Mouse (Mus musculus) kidney, embryonic 14.5 days (tissue): ENCODE results near the gene F2rl1. TPM values are rescaled to one million over a fixed set of nuclear protein-coding genes. Genes with fewer than 3 reads are reported as not detected.

Experiments used
- ATAC-seq: fragments of 200-750 bp; cut with Nextera tagmentation; 2 replicates; pipeline ENCODE4 v1.8.0; 2017; ENCODE audit warnings: moderate number of reproducible peaks, mild to moderate bottlenecking, moderate TSS enrichment, moderate library complexity; ENCODE audit not compliant: low FRiP score, low TSS enrichment
- H3K27ac ChIP-seq: fragments of 300-500 bp; sonication (generic); 2 replicates; pipeline ENCODE4 v1.5.1; 2014; ENCODE audit warnings: low read depth, mild to moderate bottlenecking, low read length, moderate library complexity, mixed read lengths
- H3K27me3 ChIP-seq: fragments of 300-500 bp; sonication (generic); 2 replicates; pipeline ENCODE4 v1.6.1; 2014; ENCODE audit warnings: mild to moderate bottlenecking, low read length; ENCODE audit not compliant: control insufficient read depth, insufficient read depth
- H3K36me3 ChIP-seq: fragments of 300-500 bp; sonication (generic); 2 replicates; pipeline ENCODE4 v1.6.1; 2014; ENCODE audit warnings: low read length, mixed read lengths; ENCODE audit not compliant: control insufficient read depth, insufficient read depth
- H3K4me1 ChIP-seq: fragments of 300-500 bp; sonication (generic); 2 replicates; pipeline ENCODE4 v1.6.1; 2014; ENCODE audit warnings: low read length, mixed read lengths; ENCODE audit not compliant: control insufficient read depth, insufficient read depth
- H3K4me2 ChIP-seq: fragments of 300-500 bp; sonication (generic); replicated peaks from 2 replicates; pipeline ENCODE4 v1.6.1; 2014; ENCODE audit warnings: low read depth, mild to moderate bottlenecking, low read length
- H3K4me3 ChIP-seq: fragments of 300-500 bp; sonication (generic); 2 replicates; pipeline ENCODE4 v1.5.1; 2014; ENCODE audit warnings: mild to moderate bottlenecking, low read length
- H3K9ac ChIP-seq: fragments of 300-500 bp; sonication (generic); 2 replicates; pipeline ENCODE4 v1.6.1; 2014; ENCODE audit warnings: low read depth, mild to moderate bottlenecking, low read length, moderate library complexity
- H3K9me3 ChIP-seq: fragments of 300-500 bp; sonication (generic); 2 replicates; pipeline ENCODE4 v1.6.1; 2016; ENCODE audit warnings: low read length; ENCODE audit not compliant: control insufficient read depth
- WGBS: fragments of 180-500 bp; shearing (Covaris S2); extraction: QIAGEN DNeasy Blood & Tissue Kit; methylation state at CpG from one replicate; pipeline ENCODE4 v1.1.7; 2014; 5-methylcytosine and 5-hydroxymethylcytosine counted together
- polyA plus RNA-seq: library from polyadenylated mRNA; unstranded; fragments of >200 nt; fragmentation: Nextera tagmentation; extraction: Ambion mirVana; gene quantifications from 2 replicates; pipeline ENCODE4 v1.2.1, GENCODE M21; 2014

The F2rl1 gene
- polyA plus RNA-seq, 1 experiment from 2014 or later = 6.2 TPM

DNA sequence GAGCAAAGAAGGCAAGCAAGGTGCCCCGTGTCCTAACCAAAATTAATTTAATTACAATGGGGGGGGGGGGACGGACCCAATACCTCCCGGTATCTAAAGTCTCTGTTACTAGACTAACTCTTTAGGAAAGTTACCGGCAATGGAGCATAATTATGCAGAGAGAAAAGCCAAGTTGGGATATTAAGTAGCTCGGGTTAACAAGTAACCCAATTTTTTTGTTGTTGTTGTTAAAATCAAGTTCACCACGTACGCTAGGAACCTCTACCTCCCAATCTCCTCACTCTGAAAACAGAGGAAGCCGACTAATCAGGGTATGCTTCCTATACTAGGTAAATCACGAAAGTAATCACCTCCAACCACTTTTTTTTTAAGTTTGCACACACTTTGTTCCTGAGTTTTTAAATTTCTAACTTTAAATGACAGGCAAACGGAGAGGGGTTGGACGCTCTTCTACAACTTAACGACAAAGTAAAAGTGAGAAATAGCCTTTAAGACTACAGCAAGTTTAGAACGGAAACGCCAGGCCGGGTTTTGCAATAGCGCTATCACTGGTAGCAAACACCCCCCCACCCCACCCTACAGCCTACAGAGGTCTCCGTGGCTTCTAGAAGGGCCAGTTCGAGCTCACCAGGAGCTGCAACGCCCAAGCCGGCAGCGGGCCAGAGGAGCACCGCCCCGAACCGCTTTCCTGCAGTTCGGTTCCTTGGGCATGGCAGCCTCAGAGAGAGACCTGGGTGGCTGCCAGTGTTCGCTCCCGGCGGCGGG lies 1.2 kb downstream of the F2rl1 start:
- Histone ChIP-seq H3K9me3 (no peaks in the 10 kb centered on the region), H3K27ac (no peak overlapping the region), H3K4me2 (peak overlapping the region; percentile 52), H3K4me1 (peaks cover 4% of the 10 kb centered on the region; the same call in 1 of the 2 replicates), H3K9ac (peak overlapping the region; percentile 50), H3K36me3 (no peaks in the 10 kb centered on the region), H3K4me3 (peak overlapping the region; percentile 55), H3K27me3 (peaks cover 25% of the 10 kb centered on the region)
- WGBS = 2% methylated on average over 29 of the region's 29 CpGs
- ATAC-seq = peak; percentile 11; the same call in 1 of the 2 replicates

DNA sequence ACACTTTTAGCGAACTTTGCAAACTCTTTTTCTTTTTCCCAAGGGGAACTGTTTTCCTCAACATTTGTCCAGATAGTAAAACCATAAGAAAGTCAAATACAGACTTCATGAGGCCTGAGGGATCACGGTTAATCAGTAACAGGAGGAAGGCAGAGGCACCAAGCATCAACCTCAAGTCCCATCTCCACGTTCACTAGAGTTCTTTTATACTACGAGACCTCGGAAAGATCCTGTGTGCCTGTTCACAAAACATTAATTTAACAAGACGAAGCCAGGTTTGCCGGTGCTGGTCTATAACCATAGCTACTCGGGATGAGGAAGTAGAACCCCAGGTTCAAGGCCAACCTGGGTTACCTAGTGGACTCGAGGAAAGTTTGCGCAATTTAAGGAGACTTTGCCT lies 2.9 kb downstream of the F2rl1 start:
- peaks cover 4% of the 10 kb centered on the region; the same call in 1 of the 2 replicates for H3K4me1 ChIP-seq
- no peak overlapping the region for H3K27ac ChIP-seq
- no peak overlapping the region for H3K4me2 ChIP-seq
- WGBS = 80% methylated on average over 10 of the region's 10 CpGs
- H3K9ac ChIP-seq = no peak overlapping the region
- no peaks in the 10 kb centered on the region for H3K9me3 ChIP-seq
- no peak for ATAC-seq
- H3K4me3 ChIP-seq = no peak overlapping the region
- peaks cover 25% of the 10 kb centered on the region for H3K27me3 ChIP-seq
- no peaks in the 10 kb centered on the region for H3K36me3 ChIP-seq

DNA sequence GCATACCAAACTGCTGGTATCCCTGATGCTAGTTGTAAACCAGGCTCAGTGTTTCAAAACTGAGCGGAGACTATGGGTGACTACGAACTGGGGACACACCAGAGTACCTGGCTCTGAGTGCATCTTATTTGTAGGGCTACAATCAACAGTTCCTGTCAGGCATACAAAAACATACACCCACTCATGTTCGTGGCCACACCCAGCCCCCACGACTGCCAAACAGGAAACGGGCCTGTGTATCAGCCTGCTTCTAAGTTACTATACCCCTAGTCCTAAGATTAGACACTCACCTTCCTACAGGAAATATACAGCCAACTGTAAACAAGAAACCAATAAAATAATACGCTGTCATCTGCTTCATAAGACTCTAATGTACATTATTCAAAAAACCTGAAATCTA lies 4.0 kb downstream of the F2rl1 start:
- Histone ChIP-seq H3K9me3 (no peaks in the 10 kb centered on the region), H3K4me1 (peaks cover 4% of the 10 kb centered on the region; the same call in 1 of the 2 replicates), H3K36me3 (no peaks in the 10 kb centered on the region), H3K4me2 (no peak overlapping the region), H3K4me3 (no peak overlapping the region), H3K27ac (no peak overlapping the region), H3K9ac (no peak overlapping the region), H3K27me3 (peaks cover 19% of the 10 kb centered on the region)
- ATAC-seq = no peak
- WGBS = 80% methylated on average over 6 of the region's 6 CpGs

DNA sequence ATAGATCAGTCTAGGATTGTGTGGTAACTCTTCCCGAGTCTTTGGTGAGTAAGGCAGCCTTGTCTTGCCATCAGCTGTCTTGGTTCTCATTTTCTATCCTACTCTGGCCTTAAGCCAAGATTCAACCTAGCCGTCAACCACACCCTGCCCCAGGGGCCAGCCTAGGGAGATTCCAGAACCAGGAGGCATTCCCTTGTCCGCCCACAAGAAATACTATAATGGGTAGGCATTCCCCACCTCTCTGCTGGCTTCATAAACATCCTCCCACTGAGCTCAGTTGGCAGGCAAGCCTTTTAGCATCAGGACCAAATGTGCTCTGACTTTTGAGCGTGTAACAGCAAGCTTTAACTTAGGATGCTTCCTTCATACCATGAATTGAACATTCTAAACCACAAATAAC lies 10.3 kb downstream of the F2rl1 start:
- H3K27me3 ChIP-seq = no peaks in the 10 kb centered on the region
- H3K36me3 ChIP-seq = no peaks in the 10 kb centered on the region
- no peaks in the 10 kb centered on the region for H3K9me3 ChIP-seq
- 70% methylated on average over 4 of the region's 4 CpGs for WGBS
- ATAC-seq = no peak
- no peak overlapping the region for H3K27ac ChIP-seq
- no peak overlapping the region for H3K9ac ChIP-seq
- no peak overlapping the region for H3K4me2 ChIP-seq
- H3K4me3 ChIP-seq = no peak overlapping the region
- no peaks in the 10 kb centered on the region for H3K4me1 ChIP-seq

DNA sequence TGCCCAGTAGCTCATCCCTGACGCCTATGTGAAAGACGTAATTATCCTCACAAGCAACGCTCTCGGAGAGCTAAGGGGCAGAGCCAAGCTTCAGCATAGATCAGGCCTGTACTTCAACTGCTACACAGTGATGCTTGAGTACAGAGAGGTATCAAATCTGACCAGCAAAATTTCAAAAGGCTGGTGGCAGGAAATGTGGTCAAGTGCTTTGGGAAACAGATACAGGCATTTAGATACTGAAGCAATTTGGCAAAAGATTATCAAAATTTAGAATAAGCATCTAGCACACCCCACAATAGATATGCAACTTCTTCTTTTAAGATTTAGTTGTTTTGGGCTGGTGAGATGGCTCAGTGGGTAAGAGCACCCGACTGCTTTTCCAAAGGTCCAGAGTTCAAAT lies 15.0 kb downstream of the F2rl1 start:
- no peak overlapping the region for H3K27ac ChIP-seq
- no peaks in the 10 kb centered on the region for H3K9me3 ChIP-seq
- H3K9ac ChIP-seq = no peak overlapping the region
- H3K36me3 ChIP-seq = no peaks in the 10 kb centered on the region
- no peaks in the 10 kb centered on the region for H3K4me1 ChIP-seq
- ATAC-seq = no peak
- no peak overlapping the region for H3K4me3 ChIP-seq
- 92% methylated on average over 5 of the region's 5 CpGs for WGBS
- no peak overlapping the region for H3K4me2 ChIP-seq
- no peaks in the 10 kb centered on the region for H3K27me3 ChIP-seq

DNA sequence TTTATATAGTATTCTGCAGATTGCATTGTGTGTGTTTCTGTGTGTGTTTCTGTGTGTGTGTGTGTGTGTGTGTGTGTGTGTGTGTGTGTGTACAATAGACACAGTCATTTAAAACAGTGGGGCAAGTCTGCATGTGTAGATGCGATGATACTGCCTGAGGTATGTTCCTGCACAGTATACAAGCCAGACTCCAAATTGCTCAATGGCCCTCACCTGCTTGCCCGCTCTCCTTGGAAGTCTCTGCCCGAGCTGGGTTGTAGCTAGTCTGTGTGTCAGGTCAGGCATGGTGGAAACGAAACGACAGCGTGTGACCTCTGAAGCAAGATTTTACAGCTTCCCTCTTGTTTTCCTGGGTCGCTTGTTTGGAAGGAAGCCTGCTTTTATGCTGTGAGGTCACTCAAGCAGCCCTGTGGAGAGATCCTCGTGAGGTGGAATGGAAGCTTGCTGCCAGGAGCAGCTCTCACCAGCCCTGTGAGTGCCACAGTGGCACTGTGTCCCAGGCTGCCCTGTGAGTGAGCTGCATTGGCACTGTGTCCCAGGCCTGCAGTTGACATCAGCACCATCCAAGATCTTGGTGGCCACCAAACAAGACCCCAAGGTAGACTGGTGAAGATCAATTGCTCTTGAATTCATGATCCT lies 21.6 kb downstream of the F2rl1 start:
- Histone ChIP-seq H3K4me3 (no peak overlapping the region), H3K27me3 (no peaks in the 10 kb centered on the region), H3K27ac (no peak overlapping the region), H3K9me3 (no peaks in the 10 kb centered on the region), H3K4me1 (no peaks in the 10 kb centered on the region), H3K9ac (no peak overlapping the region), H3K4me2 (no peak overlapping the region), H3K36me3 (no peaks in the 10 kb centered on the region)
- WGBS = 58% methylated on average over 8 of the region's 8 CpGs
- no peak for ATAC-seq

DNA sequence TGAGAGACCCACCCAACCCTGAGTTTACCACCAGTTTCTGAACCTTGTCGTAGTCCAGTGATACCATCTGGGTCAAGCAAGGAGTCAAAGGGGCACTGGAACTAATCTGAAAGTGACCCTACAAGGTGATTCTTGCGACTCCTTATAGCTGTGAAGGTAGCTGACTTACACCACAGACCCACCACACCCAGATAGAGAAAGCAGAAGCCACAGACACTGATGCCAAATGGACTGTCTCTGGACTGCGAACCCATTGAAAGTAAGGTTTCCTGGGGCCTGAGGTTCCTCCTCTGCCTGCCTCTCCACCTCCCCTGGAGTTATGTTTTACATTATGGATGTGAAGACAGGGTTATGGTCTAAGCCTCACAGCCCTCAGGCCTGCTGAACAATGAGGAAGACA lies 28.4 kb downstream of the F2rl1 start:
- Histone ChIP-seq H3K27ac (no peak overlapping the region), H3K9me3 (no peaks in the 10 kb centered on the region), H3K4me2 (no peak overlapping the region), H3K36me3 (no peaks in the 10 kb centered on the region), H3K9ac (no peak overlapping the region), H3K4me3 (no peak overlapping the region), H3K4me1 (0 out of 2 replicates have a peak, but pooled peaks cover 6% of the 10 kb centered on the region), H3K27me3 (no peaks in the 10 kb centered on the region)
- WGBS = 89% methylated on average over 3 of the region's 3 CpGs
- ATAC-seq = no peak

DNA sequence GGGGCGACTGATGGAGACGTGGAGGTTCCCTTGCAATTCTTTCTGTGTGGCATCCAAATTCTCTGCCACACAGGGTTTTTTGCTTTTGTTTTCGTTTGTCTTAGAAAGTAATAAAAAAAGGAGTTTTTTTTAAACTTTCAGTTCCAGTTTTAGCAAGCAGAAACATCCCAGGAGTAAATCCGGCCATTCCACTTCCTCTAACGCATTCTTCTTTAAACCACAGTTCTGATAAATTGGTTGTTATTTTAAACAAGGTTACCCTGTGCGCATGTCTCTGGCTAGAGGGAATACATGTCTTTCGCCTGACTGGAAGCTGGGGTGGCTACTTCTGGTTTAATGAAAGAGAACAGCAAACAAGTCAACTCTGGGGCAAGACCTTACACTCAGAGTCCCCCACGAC lies 30.2 kb downstream of the F2rl1 start:
- no peak overlapping the region for H3K27ac ChIP-seq
- no peak overlapping the region for H3K4me2 ChIP-seq
- 58% methylated on average over 8 of the region's 8 CpGs for WGBS
- H3K9ac ChIP-seq = no peak overlapping the region
- ATAC-seq = no peak
- no peaks in the 10 kb centered on the region for H3K36me3 ChIP-seq
- 0 out of 2 replicates have a peak, but pooled peaks cover 6% of the 10 kb centered on the region for H3K4me1 ChIP-seq
- no peaks in the 10 kb centered on the region for H3K9me3 ChIP-seq
- H3K27me3 ChIP-seq = no peaks in the 10 kb centered on the region
- H3K4me3 ChIP-seq = no peak overlapping the region

DNA sequence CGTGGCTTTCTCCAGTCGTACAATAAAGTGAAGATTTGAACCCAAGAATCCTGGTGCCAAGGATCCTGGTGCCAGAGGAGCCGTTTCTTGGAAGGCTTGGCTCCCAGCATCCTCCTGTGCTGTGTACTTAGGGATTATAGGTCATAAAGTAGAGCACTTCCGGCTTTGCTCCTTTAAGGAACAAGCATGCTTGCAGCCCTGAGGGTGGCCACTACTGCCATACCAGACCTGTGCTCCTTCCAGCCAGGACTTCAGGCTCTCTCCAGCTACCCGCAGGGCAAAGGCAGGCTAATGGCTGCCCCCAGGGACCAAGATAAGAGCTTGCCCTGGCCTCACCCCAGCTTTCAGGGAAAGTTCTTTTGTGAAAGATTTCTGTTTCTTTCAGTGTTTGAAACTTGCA lies 31.7 kb downstream of the F2rl1 start:
- H3K36me3 ChIP-seq = no peaks in the 10 kb centered on the region
- no peak overlapping the region for H3K27ac ChIP-seq
- WGBS = 60% methylated on average over 5 of the region's 5 CpGs
- H3K4me1 ChIP-seq = 0 out of 2 replicates have a peak, but pooled peaks cover 6% of the 10 kb centered on the region
- H3K27me3 ChIP-seq = no peaks in the 10 kb centered on the region
- no peak overlapping the region for H3K4me3 ChIP-seq
- no peaks in the 10 kb centered on the region for H3K9me3 ChIP-seq
- no peak for ATAC-seq
- no peak overlapping the region for H3K9ac ChIP-seq
- no peak overlapping the region for H3K4me2 ChIP-seq
